Mouse (Mus musculus): ENCODE data around the gene Zfp780b. TPM values are rescaled to one million over a fixed set of nuclear protein-coding genes. Genes with fewer than 3 reads are reported as not detected.

Zfp780b gene
- 7.1 TPM for total RNA-seq (2023)

GRCm38 (mm10) chr7:27978683-27979528 lies at the start of gene Zfp780b:
TSS of gene Zfp780b (minus strand) at chr7:27979171.

GRCm38 (mm10) chr7:28013549-28014444 lies 34.8 kb upstream of the Zfp780b start, which contains the start of gene Zfp850:
TSS of gene Zfp850 (minus strand) at chr7:28014115.

GRCm38 (mm10) chr7:27928818-27929695 lies 49.9 kb downstream of the Zfp780b start, which contains the start of gene Zfp974:
TSS of gene Zfp974 (minus strand) at chr7:27929460.

Other genes with a start within 250 kb of the Zfp780b start
- gene Zfp60, start 247.8 kb downstream of the Zfp780b start, total RNA-seq (2023) = 8.2 TPM
- 8.1 TPM for gene Zfp626, start 172.0 kb downstream of the Zfp780b start, total RNA-seq (2023)
- gene Zfp59, start 140.6 kb downstream of the Zfp780b start, total RNA-seq (2023) = 3.0 TPM
- 16.6 TPM for gene Zfp607a, start 121.6 kb downstream of the Zfp780b start, total RNA-seq (2023)
- 5.7 TPM for gene Zfp974, start 49.7 kb downstream of the Zfp780b start, total RNA-seq (2023)
- 8.7 TPM for gene Zfp850, start 34.9 kb upstream of the Zfp780b start, total RNA-seq (2023)
- 106 TPM for gene Psmc4, start 70.9 kb upstream of the Zfp780b start, total RNA-seq (2023)
- gene Fcgbp, start 92.1 kb upstream of the Zfp780b start, total RNA-seq (2023) = not detected
- gene 9530053A07Rik, start 150.3 kb upstream of the Zfp780b start, total RNA-seq (2023) = not detected
- gene Fbl, start 190.5 kb upstream of the Zfp780b start, total RNA-seq (2023) = 181 TPM
- 13.0 TPM for gene Dyrk1b, start 200.3 kb upstream of the Zfp780b start, total RNA-seq (2023)